Mouse (Mus musculus): ENCODE measurements around the gene Plk2.

GRCm38 (mm10) chr13:110446434-110446833 is 51.6 kb downstream of the Plk2 start:
- TF ChIP-seq GATA1 (IDR thresholded peaks at IDR 0.05; ENCODE audit: low read length): no peak
- no peak for TF ChIP-seq TAL1 (IDR thresholded peaks at IDR 0.05; ENCODE audit: low read length)

Data from erythroblast, embryonic 14.5 days (primary cell).